Mouse (Mus musculus) myocyte (in vitro differentiated cells): ENCODE results near the gene Bmpr1b.

Source experiments
- CEBPB ChIP-seq: IDR thresholded peaks from 2 replicates; pipeline ENCODE4 v1.6.1; 2011; ENCODE audit warnings: mild to moderate bottlenecking, moderate library complexity; ENCODE audit not compliant: poor library complexity, insufficient read depth, severe bottlenecking
- E2F4 ChIP-seq: IDR thresholded peaks from one replicate; pipeline ENCODE4 v1.6.1; 2011; ENCODE audit warnings: mild to moderate bottlenecking, control low read depth, moderate library complexity; ENCODE audit not compliant: insufficient read depth
- MAX ChIP-seq: IDR thresholded peaks from one replicate; pipeline ENCODE4 v1.6.1; 2011; ENCODE audit warnings: low read depth, mild to moderate bottlenecking, control low read depth
- MYOD1 ChIP-seq, 3 experiments: IDR thresholded peaks; one replicate each; pipeline ENCODE4 v1.6.1; 2011; ENCODE audit warnings: control low read depth in 2 of 3, low read depth in 2 of 3, mild to moderate bottlenecking in 2 of 3, moderate library complexity in 1 of 3; ENCODE audit not compliant: insufficient read length in 2 of 3, control insufficient read depth in 1 of 3
- MYOG ChIP-seq, 3 experiments: IDR thresholded peaks; one replicate each; pipeline ENCODE4 v1.6.1; 2011; ENCODE audit warnings: control low read depth in 2 of 3, low read depth in 2 of 3, mild to moderate bottlenecking in 2 of 3; ENCODE audit not compliant: insufficient read length in 2 of 3, control insufficient read depth in 1 of 3, insufficient read depth in 1 of 3
- POLR2A ChIP-seq: IDR thresholded peaks from one replicate; pipeline ENCODE4 v1.6.1; 2011; ENCODE audit warnings: low read depth, mild to moderate bottlenecking, control low read depth, moderate library complexity; ENCODE audit not compliant: insufficient read length
- POLR2AphosphoS2 ChIP-seq: IDR thresholded peaks from one replicate; pipeline ENCODE4 v1.6.1; 2011; ENCODE audit warnings: low read depth, control low read depth; ENCODE audit not compliant: insufficient read length
- REST ChIP-seq: IDR thresholded peaks from one replicate; pipeline ENCODE4 v1.6.1; 2011; ENCODE audit warnings: mild to moderate bottlenecking, control low read depth, moderate library complexity; ENCODE audit not compliant: insufficient read depth, insufficient read length
- SRF ChIP-seq: IDR thresholded peaks from one replicate; pipeline ENCODE4 v1.6.1; 2011; ENCODE audit warnings: low read depth; ENCODE audit not compliant: control insufficient read depth, insufficient read length
- TCF12 ChIP-seq: IDR thresholded peaks from one replicate; pipeline ENCODE4 v1.6.1; 2011; ENCODE audit warnings: mild to moderate bottlenecking, control low read depth; ENCODE audit not compliant: poor library complexity, insufficient read depth, severe bottlenecking
- TCF3 ChIP-seq: IDR thresholded peaks from one replicate; pipeline ENCODE4 v1.6.1; 2011; ENCODE audit warnings: low read depth, control low read depth; ENCODE audit not compliant: insufficient read length
- USF1 ChIP-seq: IDR thresholded peaks from one replicate; pipeline ENCODE4 v1.6.1; 2011; ENCODE audit warnings: low read depth, mild to moderate bottlenecking, control low read depth, moderate library complexity

- TF ChIP-seq POLR2A (no peak), MYOD1 (IDR thresholded peaks at IDR 0.05; ENCODE audit: control insufficient read depth in 1 of 3, insufficient read length in 2 of 3, low read depth in 2 of 3) (no peak), MYOG (IDR thresholded peaks at IDR 0.05; ENCODE audit: control insufficient read depth in 1 of 3, insufficient read depth in 1 of 3, insufficient read length in 2 of 3, low read depth in 2 of 3) (no peak), MAX (no peak), POLR2AphosphoS2 (no peak), TCF12 (no peak), E2F4 (no peak), USF1 (no peak), CEBPB (no peak), REST (no peak), SRF (no peak), TCF3 (no peak)
These were observed 43.7 kb downstream of the Bmpr1b start for GRCm38 (mm10) chr3:142125556-142125955.
